In genomic region chr5:69523944-69524343, GRCm38 (mm10) we compare ENCODE assay signal across 28 mouse cellular contexts. TPM values are rescaled to one million over a fixed set of nuclear protein-coding genes. Genes with fewer than 3 reads are reported as not detected.
DNase-seq lines count a peak whose midpoint lies in the region; ATAC-seq and TF ChIP-seq lines count a peak whose summit lies in the region.
"Had no signal": no experiment of that assay in that cellular context is flagged by ENCODE, and none has a peak within 500 bp of the region (broad histone marks: within the 10 kb centered on the region; RNA-seq: fewer than 3 reads in every experiment).

No protein-coding gene starts in this region.

- H3K36me3 ChIP-seq in heart, adult 2 months (ENCODE audit: control insufficient read depth, insufficient read depth, low read length) = no peaks in the 10 kb centered on the region; the same call in 1 of the 2 replicates
- no peaks in the 10 kb centered on the region for H3K36me3 ChIP-seq in heart, embryonic 10.5 days
- H3K36me3 ChIP-seq in midbrain, embryonic 11.5 days (ENCODE audit: control insufficient read depth, insufficient read depth, low read length) = no peaks in the 10 kb centered on the region
- H3K36me3 ChIP-seq in midbrain, embryonic 15.5 days (replicated peaks) = no peaks in the 10 kb centered on the region
- H3K36me3 ChIP-seq in stomach, postnatal 0 days (ENCODE audit: control insufficient read depth, insufficient read depth, low read length) = no peaks in the 10 kb centered on the region
- H3K36me3 ChIP-seq: embryonic facial prominence, embryonic 15.5 days; forebrain, embryonic 10.5 days; forebrain, embryonic 15.5 days; G1E; heart, embryonic 12.5 days; hindbrain, embryonic 10.5 days; hindbrain, embryonic 15.5 days had no signal

- no peak overlapping the region for H3K9ac ChIP-seq in heart, adult 2 months (ENCODE audit: low read depth, low read length)
- no peak overlapping the region for H3K9ac ChIP-seq in midbrain, embryonic 11.5 days (ENCODE audit: low read length)
- H3K9ac ChIP-seq in midbrain, embryonic 15.5 days = no peak overlapping the region
- no peak overlapping the region for H3K9ac ChIP-seq in stomach, postnatal 0 days (ENCODE audit: low read length)
- H3K9ac ChIP-seq: embryonic facial prominence, embryonic 15.5 days; forebrain, embryonic 15.5 days; heart, embryonic 12.5 days; hindbrain, embryonic 15.5 days had no signal

- ATAC-seq in midbrain, embryonic 11.5 days (ENCODE audit: low FRiP score) = no peak
- no peak for ATAC-seq in midbrain, embryonic 15.5 days (replicated peaks)
- ATAC-seq in stomach, postnatal 0 days (ENCODE audit: low FRiP score, low TSS enrichment) = no peak
- ATAC-seq: activated CD4-positive, CD25-positive, alpha-beta regulatory T cell, adult 4 months; CD4-positive, CD25-positive, alpha-beta regulatory T cell, adult 4 months; forebrain, embryonic 15.5 days; inflammation-experienced regulatory T-cells, adult 6 months; Patski had no signal

- H3K79me2 ChIP-seq in heart, adult 2 months (replicated peaks; ENCODE audit: control insufficient read depth, insufficient read depth, low read length) = no peaks in the 10 kb centered on the region

- no peaks in the 10 kb centered on the region for H3K4me1 ChIP-seq in heart, adult 2 months (ENCODE audit: control insufficient read depth, insufficient read depth, low read length)
- H3K4me1 ChIP-seq in heart, embryonic 10.5 days = no peaks in the 10 kb centered on the region
- H3K4me1 ChIP-seq in midbrain, embryonic 11.5 days (ENCODE audit: control insufficient read depth, insufficient read depth, low read length) = no peaks in the 10 kb centered on the region
- no peaks in the 10 kb centered on the region for H3K4me1 ChIP-seq in midbrain, embryonic 15.5 days
- H3K4me1 ChIP-seq in stomach, postnatal 0 days (replicated peaks; ENCODE audit: control insufficient read depth, insufficient read depth) = no peaks in the 10 kb centered on the region
- H3K4me1 ChIP-seq: embryonic facial prominence, embryonic 15.5 days; forebrain, embryonic 10.5 days; forebrain, embryonic 15.5 days; heart, embryonic 12.5 days; hindbrain, embryonic 10.5 days; hindbrain, embryonic 15.5 days had no signal

- H3K27me3 ChIP-seq in heart, adult 2 months (ENCODE audit: control insufficient read depth, insufficient read depth, low read length) = no peaks in the 10 kb centered on the region
- no peaks in the 10 kb centered on the region for H3K27me3 ChIP-seq in heart, embryonic 10.5 days (ENCODE audit: insufficient read depth, poor library complexity, severe bottlenecking)
- H3K27me3 ChIP-seq in midbrain, embryonic 11.5 days (ENCODE audit: control insufficient read depth, insufficient read depth, low read length) = no peaks in the 10 kb centered on the region
- no peaks in the 10 kb centered on the region for H3K27me3 ChIP-seq in midbrain, embryonic 15.5 days (replicated peaks)
- no peaks in the 10 kb centered on the region for H3K27me3 ChIP-seq in stomach, postnatal 0 days (ENCODE audit: control insufficient read depth, insufficient read depth, low read length)
- H3K27me3 ChIP-seq: embryonic facial prominence, embryonic 15.5 days; forebrain, embryonic 15.5 days; heart, embryonic 12.5 days; hindbrain, embryonic 15.5 days had no signal

- no peak overlapping the region for H3K4me2 ChIP-seq in midbrain, embryonic 11.5 days
- H3K4me2 ChIP-seq in midbrain, embryonic 15.5 days = no peak overlapping the region
- H3K4me2 ChIP-seq in stomach, postnatal 0 days (replicated peaks; ENCODE audit: low read depth) = no peak overlapping the region
- H3K4me2 ChIP-seq: embryonic facial prominence, embryonic 15.5 days; forebrain, embryonic 15.5 days; heart, embryonic 12.5 days; hindbrain, embryonic 15.5 days had no signal

- no peak overlapping the region for H3K27ac ChIP-seq in heart, adult 2 months
- H3K27ac ChIP-seq in heart, embryonic 10.5 days = no peak overlapping the region
- H3K27ac ChIP-seq in midbrain, embryonic 11.5 days (ENCODE audit: low read depth, low read length) = no peak overlapping the region
- no peak overlapping the region for H3K27ac ChIP-seq in midbrain, embryonic 15.5 days
- no peak overlapping the region for H3K27ac ChIP-seq in stomach, postnatal 0 days (replicated peaks)
- H3K27ac ChIP-seq: embryonic facial prominence, embryonic 15.5 days; forebrain, embryonic 10.5 days; forebrain, embryonic 15.5 days; hindbrain, embryonic 10.5 days; hindbrain, embryonic 15.5 days had no signal

- no peak for DNase-seq in heart, adult 2 months
- no peak for DNase-seq in heart, embryonic 10.5 days (ENCODE audit: low spot score)
- peak; percentile 2 for DNase-seq in midbrain, embryonic 11.5 days (ENCODE audit: low spot score, missing footprints)
- DNase-seq in A20 (ENCODE audit: low read depth, low spot score) = peak; percentile 12
- no peak for DNase-seq in stomach, postnatal 0 days (ENCODE audit: low spot score)
- DNase-seq in spleen, postnatal 14 days (ENCODE audit: low spot score in 2 of 2) = no peak
- DNase-seq: adrenal gland, postnatal 25 days; B cell, adult 2 months; cerebellum, adult 18-20 months; cerebellum, postnatal 10 days; embryo, embryonic 11 days; gastrocnemius, postnatal 10 days; heart, adult 18-20 months had no signal

- no peak for TF ChIP-seq POLR2A in heart, adult 2 months (IDR thresholded peaks at IDR 0.05; ENCODE audit: insufficient read depth, low read depth, low read length)

- no peak overlapping the region for H3K4me3 ChIP-seq in heart, adult 2 months
- no peak overlapping the region for H3K4me3 ChIP-seq in heart, embryonic 10.5 days
- no peak overlapping the region for H3K4me3 ChIP-seq in midbrain, embryonic 11.5 days (ENCODE audit: low read depth, low read length)
- no peak overlapping the region for H3K4me3 ChIP-seq in midbrain, embryonic 15.5 days
- no peak overlapping the region for H3K4me3 ChIP-seq in stomach, postnatal 0 days (ENCODE audit: low read depth, low read length)
- H3K4me3 ChIP-seq: embryonic facial prominence, embryonic 15.5 days; erythroblast, embryonic 14.5 days; forebrain, embryonic 10.5 days; forebrain, embryonic 15.5 days; heart, embryonic 12.5 days; hindbrain, embryonic 10.5 days; hindbrain, embryonic 15.5 days had no signal

- H3K9me3 ChIP-seq in heart, embryonic 10.5 days = no peaks in the 10 kb centered on the region
- no peaks in the 10 kb centered on the region for H3K9me3 ChIP-seq in midbrain, embryonic 11.5 days (ENCODE audit: control insufficient read depth, low read length)
- no peaks in the 10 kb centered on the region for H3K9me3 ChIP-seq in midbrain, embryonic 15.5 days
- H3K9me3 ChIP-seq in stomach, postnatal 0 days (ENCODE audit: control insufficient read depth, low read length) = no peaks in the 10 kb centered on the region
- H3K9me3 ChIP-seq: embryonic facial prominence, embryonic 15.5 days; forebrain, embryonic 10.5 days; forebrain, embryonic 15.5 days; G1E; heart, embryonic 12.5 days; hindbrain, embryonic 10.5 days; hindbrain, embryonic 15.5 days had no signal

- no peak for TF ChIP-seq EP300 in heart, adult 2 months (IDR thresholded peaks at IDR 0.05; ENCODE audit: insufficient read depth, low read depth, low read length)
- no peak for TF ChIP-seq EP300 in stomach, postnatal 0 days (optimal IDR thresholded peaks at IDR 0.05)

- intact Hi-C loops in heart, adult 2 months (cut with DNase I) = loop anchor here (10.0 kb wide), 1 partner anchor 1269 kb away; no protein-coding TSS in a partner anchor

- TF ChIP-seq CTCF in heart, adult 2 months (IDR thresholded peaks at IDR 0.05) = 0 out of 2 replicates have a peak, but pooled peaks have one; percentile 8
- peak; percentile 26; the same call in 1 of the 2 replicates for TF ChIP-seq CTCF in stomach, postnatal 0 days (IDR thresholded peaks at IDR 0.05; ENCODE audit: low read depth)

RNA-seq across cellular contexts. Expression of gene Yipf7, which starts 18.5 kb away (rescaled TPM):
- total RNA-seq in heart, adult 2 months (2021) = 100 to 1,000 TPM; 164 to 193 TPM
- polyA plus RNA-seq in heart, adult 2 months (2012; rRNA removed) = 211 and 385 TPM in 2 replicates
- 0.31 and 1.1 TPM in 2 replicates for polyA plus RNA-seq in heart, embryonic 10.5 days (2016; fragmentation: Nextera tagmentation; extraction: Ambion mirVana)
- polyA plus RNA-seq in midbrain, embryonic 11.5 days (2014; fragmentation: Nextera tagmentation; extraction: Ambion mirVana) = not detected in 2 replicates
- polyA plus RNA-seq in midbrain, embryonic 15.5 days (2015; fragmentation: Nextera tagmentation; extraction: Ambion mirVana) = not detected in 2 replicates
- polyA plus RNA-seq in stomach, postnatal 0 days (2015; fragmentation: Nextera tagmentation; extraction: Ambion mirVana) = 0.07 TPM in 1 of 2 replicates, not detected in the other
- total RNA-seq: adrenal gland, postnatal 25 days; common myeloid progenitor, adult 5-6 weeks; G1E had no signal
- polyA plus RNA-seq: activated CD4-positive, CD25-positive, alpha-beta regulatory T cell, adult 4 months; CD4-positive, CD25-positive, alpha-beta regulatory T cell, adult 4 months; embryonic facial prominence, embryonic 11.5 days; embryonic facial prominence, embryonic 15.5 days; erythroblast, embryonic 14.5 days; forebrain, embryonic 10.5 days; forebrain, embryonic 15.5 days; G1E; hindbrain, embryonic 15.5 days; inflammation-experienced regulatory T-cells, adult 6 months; Patski had no signal

RNA-seq across cellular contexts. Expression of gene Guf1, which starts 32.8 kb away (rescaled TPM):
- 10 to 100 TPM; 27.5 to 30.8 TPM for total RNA-seq in heart, adult 2 months (2021)
- 4.6 and 11.9 TPM in 2 replicates for polyA plus RNA-seq in heart, adult 2 months (2012; rRNA removed)
- 27.3 and 34.6 TPM in 2 replicates for polyA plus RNA-seq in heart, embryonic 10.5 days (2016; fragmentation: Nextera tagmentation; extraction: Ambion mirVana)
- polyA plus RNA-seq in midbrain, embryonic 11.5 days (2014; fragmentation: Nextera tagmentation; extraction: Ambion mirVana) = 47.8 and 47.9 TPM in 2 replicates
- polyA plus RNA-seq in midbrain, embryonic 15.5 days (2015; fragmentation: Nextera tagmentation; extraction: Ambion mirVana) = 51.9 and 54.7 TPM in 2 replicates
- polyA plus RNA-seq in stomach, postnatal 0 days (2015; fragmentation: Nextera tagmentation; extraction: Ambion mirVana) = 17.7 and 20.3 TPM in 2 replicates

Comparison
In these comparisons a context has a peak if more than half of its experiments do, and no peak if none do; other contexts are left out.
1. RNA of gene Yipf7, which starts 18.5 kb away (polyA plus RNA-seq): 211 to 385 TPM in heart, adult 2 months; 0.31 to 1.1 TPM in heart, embryonic 10.5 days, 0.07 TPM in stomach, postnatal 0 days, not detected in midbrain, embryonic 11.5 days and not detected in midbrain, embryonic 15.5 days; every median in the first group is over 10 times any median in the second.
2. DNase-seq: peak in midbrain, embryonic 11.5 days (single experiment) and A20 (single experiment); none in heart, adult 2 months (0 of 2), heart, embryonic 10.5 days (single experiment), stomach, postnatal 0 days (single experiment) and spleen, postnatal 14 days (0 of 2).